Mouse (Mus musculus) embryonic facial prominence, embryonic 14.5 days (tissue): Measurements from ENCODE around the gene Arhgap10. TPM values are rescaled to one million over a fixed set of nuclear protein-coding genes. Genes with fewer than 3 reads are reported as not detected.
A peak's percentile ranks its signal among the peaks of the same experiment; 100 is the strongest.

ENCODE experiments used
- ATAC-seq: fragments of 200-750 bp; cut with Nextera tagmentation; 2 replicates; pipeline ENCODE4 v1.8.0; 2017; ENCODE audit warnings: low read depth, moderate number of reproducible peaks, moderate TSS enrichment
- DNase-seq: peaks from one replicate; pipeline ENCODE4 v3.0.0-alpha.2; 2015; ENCODE audit warnings: low spot score
- H3K27ac ChIP-seq: fragments of 300-500 bp; sonication (generic); replicated peaks from 2 replicates; pipeline ENCODE4 v1.5.1; 2014; ENCODE audit warnings: low read depth, mild to moderate bottlenecking, low read length, moderate library complexity
- H3K27me3 ChIP-seq: fragments of 300-500 bp; sonication (generic); replicated peaks from 2 replicates; pipeline ENCODE4 v1.6.1; 2014; ENCODE audit warnings: low read length; ENCODE audit not compliant: control insufficient read depth, insufficient read depth
- H3K36me3 ChIP-seq: fragments of 300-500 bp; sonication (generic); 2 replicates; pipeline ENCODE4 v1.6.1; 2014; ENCODE audit warnings: low read length, mixed read lengths; ENCODE audit not compliant: control insufficient read depth, insufficient read depth
- H3K4me1 ChIP-seq: fragments of 300-500 bp; sonication (generic); 2 replicates; pipeline ENCODE4 v1.6.1; 2014; ENCODE audit warnings: antibody characterized with exemption, low read length; ENCODE audit not compliant: control insufficient read depth, insufficient read depth
- H3K4me2 ChIP-seq: fragments of 300-500 bp; sonication (generic); 2 replicates; pipeline ENCODE4 v1.6.1; 2014; ENCODE audit warnings: low read depth, mild to moderate bottlenecking, low read length, moderate library complexity, mixed read lengths
- H3K4me3 ChIP-seq: fragments of 300-500 bp; sonication (generic); 2 replicates; pipeline ENCODE4 v1.5.1; 2014; ENCODE audit warnings: low read depth, mild to moderate bottlenecking, low read length
- H3K9ac ChIP-seq: fragments of 300-500 bp; sonication (generic); 2 replicates; pipeline ENCODE4 v1.6.1; 2014; ENCODE audit warnings: low read depth, mild to moderate bottlenecking, low read length, moderate library complexity, mixed read lengths
- H3K9me3 ChIP-seq: fragments of 300-500 bp; sonication (generic); 2 replicates; pipeline ENCODE4 v1.6.1; 2016; ENCODE audit warnings: low read length; ENCODE audit not compliant: control insufficient read depth
- WGBS: fragments of 180-500 bp; shearing (Covaris S2); extraction: QIAGEN DNeasy Blood & Tissue Kit; methylation state at CpG from one replicate; pipeline ENCODE4 v1.1.7; 2014; 5-methylcytosine and 5-hydroxymethylcytosine counted together
- polyA plus RNA-seq: library from polyadenylated mRNA; unstranded; fragments of >200 nt; fragmentation: Nextera tagmentation; extraction: Ambion mirVana; gene quantifications from 2 replicates; pipeline ENCODE4 v1.2.1, GENCODE M21; 2014

The Arhgap10 gene
- polyA plus RNA-seq, 1 experiment from 2014 or later, result 25.9 TPM

- Histone ChIP-seq H3K4me3 (no peak overlapping the region), H3K9ac (no peak overlapping the region), H3K9me3 (no peaks in the 10 kb centered on the region), H3K27me3 (no peaks in the 10 kb centered on the region), H3K4me2 (no peak overlapping the region), H3K27ac (no peak overlapping the region), H3K4me1 (peaks cover 10% of the 10 kb centered on the region), H3K36me3 (no peaks in the 10 kb centered on the region)
- 76% methylated on average over 8 of the region's 8 CpGs for WGBS
- ATAC-seq (no peak), DNase-seq (no peak)
Observed at GRCm38 (mm10) chr8:77521028-77521785, 3.5 kb upstream of the Arhgap10 start.

- no peaks in the 10 kb centered on the region for H3K27me3 ChIP-seq
- DNase-seq, result no peak
- no peaks in the 10 kb centered on the region for H3K36me3 ChIP-seq
- H3K4me1 ChIP-seq, result peaks cover 16% of the 10 kb centered on the region
- no peak overlapping the region for H3K4me2 ChIP-seq
- WGBS, result 90% methylated on average over 4 of the region's 4 CpGs
- no peak for ATAC-seq
- H3K4me3 ChIP-seq, result no peak overlapping the region
- no peaks in the 10 kb centered on the region for H3K9me3 ChIP-seq
- H3K9ac ChIP-seq, result no peak overlapping the region
- H3K27ac ChIP-seq, result no peak overlapping the region
Observed at GRCm38 (mm10) chr8:77520601-77521000, 2.8 kb upstream of the Arhgap10 start.

DNA sequence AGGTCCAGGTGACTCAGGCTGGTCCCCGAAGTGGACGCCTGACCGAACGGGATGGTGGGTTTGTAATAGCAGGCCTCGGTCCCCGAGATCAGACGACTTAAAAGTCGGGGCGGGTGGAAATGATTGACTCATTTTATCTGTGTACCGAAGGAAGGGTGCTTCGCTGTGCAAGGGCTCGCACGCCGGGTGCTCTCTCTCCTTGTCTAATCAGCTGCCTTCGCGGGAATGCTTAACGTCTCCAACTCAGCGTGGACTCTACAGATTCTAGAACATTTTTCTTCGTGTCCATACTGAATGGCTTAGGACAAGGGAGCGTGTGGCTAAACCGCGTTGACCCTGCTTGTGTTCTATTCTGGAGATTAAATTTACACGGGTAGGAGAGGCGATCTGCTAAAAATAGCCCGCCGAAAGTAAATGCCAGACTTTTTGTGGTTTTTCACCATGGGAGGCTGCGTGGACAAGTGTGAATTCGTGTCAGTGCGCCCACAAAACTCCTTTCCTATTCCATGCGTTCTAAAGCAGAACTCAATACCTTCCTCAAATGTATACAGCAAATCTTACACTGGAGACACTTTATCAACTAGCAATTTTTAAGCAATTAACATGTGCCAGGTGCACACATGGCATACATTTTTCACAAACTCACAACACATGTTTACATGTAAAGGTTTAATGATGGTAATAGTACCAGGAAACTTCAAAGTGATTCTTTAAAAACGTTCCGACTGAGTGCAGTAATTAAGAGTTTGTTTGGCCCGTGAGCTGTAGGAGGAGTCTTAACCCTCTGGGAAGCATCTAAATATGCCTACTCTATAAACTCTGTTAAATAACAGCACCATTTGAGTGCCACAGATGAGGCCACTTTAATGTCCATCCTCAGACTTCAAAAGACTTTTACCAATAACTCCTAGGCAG lies 705 bp upstream of the Arhgap10 start:
- H3K9me3 ChIP-seq, result no peaks in the 10 kb centered on the region
- peak overlapping the region; percentile 89 for H3K4me2 ChIP-seq
- no peaks in the 10 kb centered on the region for H3K27me3 ChIP-seq
- H3K36me3 ChIP-seq, result no peaks in the 10 kb centered on the region
- H3K27ac ChIP-seq, result peak overlapping the region; percentile 86
- peak overlapping the region; percentile 81 for H3K4me3 ChIP-seq
- DNase-seq, result no peak
- H3K9ac ChIP-seq, result peak overlapping the region; percentile 88
- 2% methylated on average over 33 of the region's 33 CpGs for WGBS
- peak; percentile 48 for ATAC-seq
- peaks cover 23% of the 10 kb centered on the region for H3K4me1 ChIP-seq

- H3K9ac ChIP-seq, result peak overlapping the region; percentile 88
- 4% methylated on average over 10 of the region's 10 CpGs for WGBS
- peak overlapping the region; percentile 81 for H3K4me3 ChIP-seq
- peak overlapping the region; percentile 88; the same call in 1 of the 2 replicates for H3K27ac ChIP-seq
- no peaks in the 10 kb centered on the region for H3K27me3 ChIP-seq
- H3K4me2 ChIP-seq, result peak overlapping the region; percentile 89
- peak; percentile 22 for DNase-seq
- no peaks in the 10 kb centered on the region for H3K9me3 ChIP-seq
- ATAC-seq, result no peak
- H3K4me1 ChIP-seq, result peaks cover 36% of the 10 kb centered on the region
- no peaks in the 10 kb centered on the region for H3K36me3 ChIP-seq
Observed at GRCm38 (mm10) chr8:77516845-77517244, 908 bp downstream of the Arhgap10 start.

- WGBS, result 57% methylated on average over 8 of the region's 8 CpGs
- Histone ChIP-seq H3K27me3 (no peaks in the 10 kb centered on the region), H3K9ac (peak overlapping the region; percentile 88), H3K4me1 (peaks cover 40% of the 10 kb centered on the region), H3K27ac (no peak overlapping the region), H3K9me3 (no peaks in the 10 kb centered on the region), H3K4me3 (peak overlapping the region; percentile 81), H3K36me3 (no peaks in the 10 kb centered on the region), H3K4me2 (peak overlapping the region; percentile 89)
- DNase-seq (no peak), ATAC-seq (no peak)
Observed at GRCm38 (mm10) chr8:77515786-77516185, 2.0 kb downstream of the Arhgap10 start.

DNA sequence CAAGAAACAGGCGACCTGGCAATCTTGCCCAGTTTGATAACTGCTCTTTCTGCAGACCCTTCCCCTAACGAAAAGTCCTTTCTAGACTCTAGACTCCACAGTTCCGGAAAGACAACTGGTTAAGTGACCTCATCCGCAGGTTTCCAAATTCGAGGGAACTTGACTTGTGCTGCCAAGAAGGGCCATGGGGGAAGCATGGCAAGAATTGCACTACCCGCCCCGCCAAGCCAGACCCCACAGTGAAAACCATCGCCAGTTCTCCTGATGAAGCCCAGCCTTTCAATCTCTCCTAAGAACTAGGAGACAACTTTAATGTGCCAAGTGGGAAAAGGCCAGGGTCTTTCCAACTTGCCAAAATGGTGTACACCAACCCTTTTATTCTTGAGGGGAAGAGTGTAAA lies 2.6 kb downstream of the Arhgap10 start:
- Histone ChIP-seq H3K4me3 (no peak overlapping the region), H3K4me1 (peaks cover 40% of the 10 kb centered on the region), H3K4me2 (peak overlapping the region; percentile 89; the same call in 1 of the 2 replicates), H3K27me3 (no peaks in the 10 kb centered on the region), H3K27ac (no peak overlapping the region), H3K9ac (no peak overlapping the region), H3K36me3 (no peaks in the 10 kb centered on the region), H3K9me3 (no peaks in the 10 kb centered on the region)
- no peak for DNase-seq
- WGBS, result 90% methylated on average over 8 of the region's 8 CpGs
- no peak for ATAC-seq

DNA sequence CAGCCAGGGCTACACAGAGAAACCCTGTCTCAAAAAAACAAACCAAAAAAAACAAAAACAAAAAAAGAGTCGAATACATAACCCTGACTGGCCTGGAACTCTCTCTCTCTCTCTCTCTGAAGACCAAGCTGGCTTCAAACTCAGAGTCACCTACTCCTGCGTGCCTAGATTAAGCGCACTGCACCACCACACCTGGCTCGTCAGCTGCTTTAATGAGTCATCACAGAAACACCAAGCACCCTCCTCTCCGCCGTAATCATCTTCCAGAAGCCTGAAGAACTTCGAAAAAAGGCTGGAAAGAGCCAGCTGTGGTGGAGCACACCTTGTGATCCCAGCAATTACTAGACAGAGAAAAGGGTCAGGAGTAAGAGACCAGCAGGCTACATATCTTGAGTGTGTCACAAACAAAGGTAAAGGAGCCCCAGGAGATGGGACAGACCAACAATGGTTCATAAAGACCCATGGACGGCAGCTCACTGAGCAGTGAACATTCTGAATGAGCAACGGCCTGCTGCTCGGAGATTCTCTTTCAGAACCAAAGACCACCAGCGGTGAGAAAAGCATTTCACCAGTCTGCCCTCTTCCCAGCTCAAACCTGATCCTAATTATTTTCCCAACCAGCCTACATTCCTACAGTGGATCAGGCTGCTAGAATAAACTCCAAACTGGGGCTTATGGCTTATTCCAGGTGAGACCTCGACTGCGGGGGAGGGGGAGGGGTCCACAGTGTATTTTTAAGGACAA lies 5.8 kb downstream of the Arhgap10 start:
- WGBS, result 42% methylated on average over 13 of the region's 13 CpGs
- no peak overlapping the region for H3K4me3 ChIP-seq
- H3K4me2 ChIP-seq, result no peak overlapping the region
- H3K9me3 ChIP-seq, result no peaks in the 10 kb centered on the region
- no peak overlapping the region for H3K27ac ChIP-seq
- DNase-seq (no peak), ATAC-seq (no peak)
- H3K9ac ChIP-seq, result no peak overlapping the region
- H3K27me3 ChIP-seq, result no peaks in the 10 kb centered on the region
- peaks cover 37% of the 10 kb centered on the region for H3K4me1 ChIP-seq
- no peaks in the 10 kb centered on the region for H3K36me3 ChIP-seq

GRCm38 (mm10) chr8:77510426-77510825 lies 7.3 kb downstream of the Arhgap10 start:
- WGBS, result 82% methylated on average over 3 of the region's 3 CpGs
- no peak; the same call in 1 of the 2 replicates for ATAC-seq
- peak; percentile 52 for DNase-seq
- H3K4me3 ChIP-seq, result no peak overlapping the region
- no peaks in the 10 kb centered on the region for H3K36me3 ChIP-seq
- H3K27ac ChIP-seq, result no peak overlapping the region
- H3K4me1 ChIP-seq, result peaks cover 23% of the 10 kb centered on the region
- H3K4me2 ChIP-seq, result no peak overlapping the region
- H3K9ac ChIP-seq, result no peak overlapping the region
- H3K27me3 ChIP-seq, result no peaks in the 10 kb centered on the region
- no peaks in the 10 kb centered on the region for H3K9me3 ChIP-seq
